Mouse (Mus musculus) stomach, postnatal 0 days (tissue): ENCODE measurements around the gene S100a10. TPM values are rescaled to one million over a fixed set of nuclear protein-coding genes. Genes with fewer than 3 reads are reported as not detected.
A peak's percentile ranks its signal among the peaks of the same experiment; 100 is the strongest.
"Not testable (repeated sequence)": the region's sequence is repeated elsewhere in the genome, so short reads cannot be mapped to it uniquely, and the experiment has no call there.

Experiments used
- ATAC-seq: fragments of 200-750 bp; cut with Nextera tagmentation; 2 replicates; pipeline ENCODE4 v1.8.0; 2017; ENCODE audit not compliant: low FRiP score, low TSS enrichment
- DNase-seq: peaks from one replicate; pipeline ENCODE4 v3.0.0-alpha.2; 2016; ENCODE audit warnings: low spot score
- H3K27ac ChIP-seq: fragments of 300-500 bp; sonication (generic); replicated peaks from 2 replicates; pipeline ENCODE4 v1.5.1; 2014; ENCODE audit warnings: mild to moderate bottlenecking, control low read depth
- H3K27me3 ChIP-seq: fragments of 300-500 bp; sonication (generic); 2 replicates; pipeline ENCODE4 v1.6.1; 2014; ENCODE audit warnings: low read length; ENCODE audit not compliant: control insufficient read depth, insufficient read depth
- H3K36me3 ChIP-seq: fragments of 300-500 bp; sonication (generic); 2 replicates; pipeline ENCODE4 v1.6.1; 2014; ENCODE audit warnings: low read length, mixed read lengths; ENCODE audit not compliant: control insufficient read depth, insufficient read depth
- H3K4me1 ChIP-seq: fragments of 300-500 bp; sonication (generic); replicated peaks from 2 replicates; pipeline ENCODE4 v1.6.1; 2014; ENCODE audit warnings: antibody characterized with exemption; ENCODE audit not compliant: control insufficient read depth, insufficient read depth
- H3K4me2 ChIP-seq: fragments of 300-500 bp; sonication (generic); replicated peaks from 2 replicates; pipeline ENCODE4 v1.6.1; 2014; ENCODE audit warnings: low read depth, mild to moderate bottlenecking, control low read depth, moderate library complexity
- H3K4me3 ChIP-seq: fragments of 300-500 bp; sonication (generic); 2 replicates; pipeline ENCODE4 v1.5.1; 2014; ENCODE audit warnings: low read depth, low read length, control low read depth
- H3K9ac ChIP-seq: fragments of 300-500 bp; sonication (generic); 2 replicates; pipeline ENCODE4 v1.6.1; 2014; ENCODE audit warnings: mild to moderate bottlenecking, low read length, control low read depth, mixed read lengths
- H3K9me3 ChIP-seq: fragments of 300-500 bp; sonication (generic); 2 replicates; pipeline ENCODE4 v1.6.1; 2016; ENCODE audit warnings: low read length; ENCODE audit not compliant: control insufficient read depth
- CTCF ChIP-seq: IDR thresholded peaks from 2 replicates; pipeline ENCODE4 v1.5.1; 2016; ENCODE audit warnings: antibody characterized with exemption, low read depth, mild to moderate bottlenecking, moderate library complexity
- EP300 ChIP-seq: optimal IDR thresholded peaks from 2 replicates; pipeline ENCODE3; 2016; ENCODE audit warnings: antibody characterized with exemption
- WGBS: fragments of 180-500 bp; shearing (Covaris S2); extraction: QIAGEN DNeasy Blood & Tissue Kit; methylation state at CpG from one replicate; pipeline ENCODE4 v1.1.7; 2014; 5-methylcytosine and 5-hydroxymethylcytosine counted together
- polyA plus RNA-seq: library from polyadenylated mRNA; unstranded; fragments of >200 nt; fragmentation: Nextera tagmentation; extraction: Ambion mirVana; gene quantifications from 2 replicates; pipeline ENCODE4 v1.2.1, GENCODE M21; 2015

The S100a10 gene
- polyA plus RNA-seq, 1 experiment from 2014 or later = 375 TPM

DNA sequence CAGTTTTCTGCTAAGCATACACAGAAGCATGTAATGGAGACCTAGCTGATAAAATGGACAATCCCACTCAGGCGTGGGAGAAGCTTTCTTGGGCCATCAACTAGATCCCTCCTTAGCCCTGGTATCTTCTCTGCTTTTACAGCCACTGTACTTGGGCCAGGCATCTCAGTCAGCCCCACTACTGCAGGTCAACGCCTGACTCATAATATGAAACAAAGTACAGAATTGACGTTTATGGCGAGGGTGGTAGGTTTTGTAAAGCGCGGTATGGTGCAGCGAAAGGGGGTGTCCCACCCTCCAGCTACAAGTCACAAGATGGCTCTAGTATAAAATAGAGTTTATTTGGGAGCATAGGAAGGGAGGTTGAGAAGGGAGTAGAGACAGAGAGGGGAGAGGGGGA is 43.1 kb downstream of the S100a10 start:
- H3K27ac ChIP-seq = peak overlapping the region; percentile 86
- H3K9me3 ChIP-seq = no peaks in the 10 kb centered on the region
- no peak overlapping the region for H3K4me3 ChIP-seq
- TF ChIP-seq CTCF (no peak), EP300 (no peak)
- H3K9ac ChIP-seq = no peak overlapping the region
- H3K4me2 ChIP-seq = no peak overlapping the region
- H3K4me1 ChIP-seq = 0 out of 2 replicates have a peak, but pooled peaks cover 2% of the 10 kb centered on the region
- ATAC-seq (no peak), DNase-seq (no peak)
- no peaks in the 10 kb centered on the region for H3K27me3 ChIP-seq
- H3K36me3 ChIP-seq = no peaks in the 10 kb centered on the region
- 76% methylated on average over 7 of the region's 7 CpGs for WGBS

DNA sequence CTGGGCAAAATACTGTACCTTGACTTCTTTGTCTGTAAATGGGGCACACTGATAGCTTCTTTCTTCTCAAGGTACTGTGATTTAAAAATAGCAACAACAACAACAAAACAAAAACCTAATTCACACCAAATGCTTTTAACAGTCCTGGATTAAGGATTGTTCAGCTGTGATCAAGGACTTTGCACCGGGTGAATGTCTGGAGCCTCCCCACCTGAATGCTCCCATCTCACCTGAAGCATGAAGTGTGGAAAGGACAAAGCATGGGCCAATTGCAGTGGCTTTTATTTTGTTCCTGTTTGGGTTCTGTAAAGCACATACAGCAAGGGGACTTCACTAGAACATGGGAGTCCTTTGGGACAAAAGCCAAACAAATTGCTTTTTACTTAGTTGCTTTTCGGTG is 45.3 kb downstream of the S100a10 start:
- Histone ChIP-seq H3K4me3 (no peak overlapping the region), H3K9ac (no peak overlapping the region), H3K9me3 (no peaks in the 10 kb centered on the region), H3K4me1 (0 out of 2 replicates have a peak, but pooled peaks cover 2% of the 10 kb centered on the region), H3K27ac (no peak overlapping the region), H3K36me3 (no peaks in the 10 kb centered on the region), H3K4me2 (no peak overlapping the region), H3K27me3 (no peaks in the 10 kb centered on the region)
- WGBS = 87% methylated on average over 2 of the region's 2 CpGs
- TF ChIP-seq EP300 = no peak
- no peak for TF ChIP-seq CTCF
- no peak for ATAC-seq
- no peak for DNase-seq

DNA sequence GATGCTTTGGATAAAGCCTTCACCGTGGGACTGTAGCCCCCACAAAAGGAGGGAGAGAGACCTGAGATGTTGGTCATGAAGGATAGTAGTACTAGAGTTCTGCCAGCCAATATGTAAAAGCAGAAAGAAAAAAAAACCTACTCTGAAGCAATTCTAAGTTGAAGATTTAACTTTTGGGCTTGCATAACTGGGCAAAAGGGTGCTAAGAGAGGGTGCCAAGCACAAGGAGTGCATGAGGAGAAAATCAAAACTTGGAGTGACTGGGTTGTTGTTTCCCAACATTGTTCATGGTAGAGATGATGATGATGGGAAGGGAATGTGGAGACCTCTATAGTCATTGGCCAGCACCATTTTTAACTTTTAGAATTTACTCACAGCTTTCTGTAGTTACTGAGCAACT is 47.0 kb downstream of the S100a10 start:
- no peaks in the 10 kb centered on the region for H3K9me3 ChIP-seq
- no peaks in the 10 kb centered on the region for H3K4me1 ChIP-seq
- no peak overlapping the region for H3K9ac ChIP-seq
- H3K27me3 ChIP-seq = no peaks in the 10 kb centered on the region
- H3K4me3 ChIP-seq = no peak overlapping the region
- no peaks in the 10 kb centered on the region for H3K36me3 ChIP-seq
- TF ChIP-seq CTCF = no peak
- TF ChIP-seq EP300 = no peak
- WGBS = 79% methylated on average over 1 of the region's 1 CpGs
- no peak overlapping the region for H3K4me2 ChIP-seq
- DNase-seq (no peak), ATAC-seq (no peak)
- H3K27ac ChIP-seq = no peak overlapping the region

GRCm38 (mm10) chr3:93608970-93609369 is 54.1 kb downstream of the S100a10 start:
- TF ChIP-seq CTCF = peak; percentile 81
- H3K4me3 ChIP-seq, H3K36me3 ChIP-seq, H3K27ac ChIP-seq, H3K4me2 ChIP-seq, ATAC-seq, H3K4me1 ChIP-seq, H3K9me3 ChIP-seq, H3K9ac ChIP-seq, DNase-seq, H3K27me3 ChIP-seq: not testable (repeated sequence)

Other genes starting within 250 kb of the S100a10 start
- 60.2 and 63.1 TPM in 2 replicates for gene Hrnr, start 235.3 kb upstream of the S100a10 start, polyA plus RNA-seq
- gene Rptn, start 161.4 kb upstream of the S100a10 start, polyA plus RNA-seq = 181 and 233 TPM in 2 replicates
- gene Tchh, start 112.8 kb upstream of the S100a10 start, polyA plus RNA-seq = 0.86 and 1.1 TPM in 2 replicates
- gene Tchhl1, start 86.3 kb upstream of the S100a10 start, polyA plus RNA-seq = not detected in 2 replicates
- gene S100a11, start 34.6 kb upstream of the S100a10 start, polyA plus RNA-seq = 1,952 and 2,093 TPM in 2 replicates
- not detected in 2 replicates for gene Tdpoz2, start 97.6 kb downstream of the S100a10 start, polyA plus RNA-seq
- not detected in 2 replicates for gene Tdpoz1, start 121.2 kb downstream of the S100a10 start, polyA plus RNA-seq
- not detected in 2 replicates for gene Gm37596, start 138.0 kb downstream of the S100a10 start, polyA plus RNA-seq
- not detected in 2 replicates for gene Gm5773, start 217.9 kb downstream of the S100a10 start, polyA plus RNA-seq
- gene Tdpoz4, start 241.3 kb downstream of the S100a10 start, polyA plus RNA-seq = not detected in 2 replicates